Mouse (Mus musculus) layer of hippocampus, adult 9-10 months (tissue): ENCODE results near the gene Cdc123.

Experiments
- DNase-seq: peaks from one replicate; pipeline ENCODE4 v3.0.0; 2022; ENCODE audit warnings: low spot score

Gene Cdc123

GRCm38 (mm10) chr2:5804440-5805045, 40.4 kb downstream of the Cdc123 start:
- no peak for DNase-seq

- DNase-seq = no peak
Observed at GRCm38 (mm10) chr2:5801927-5802590, 42.9 kb downstream of the Cdc123 start.

- DNase-seq = no peak
Observed at GRCm38 (mm10) chr2:5801182-5801640, 43.8 kb downstream of the Cdc123 start.

GRCm38 (mm10) chr2:5797816-5798672, 46.9 kb downstream of the Cdc123 start:
- DNase-seq = no peak

- no peak for DNase-seq
Observed at GRCm38 (mm10) chr2:5793771-5794170, 51.2 kb downstream of the Cdc123 start.

- no peak for DNase-seq
Observed at GRCm38 (mm10) chr2:5792056-5792455, 52.9 kb downstream of the Cdc123 start.

GRCm38 (mm10) chr2:5789625-5790160, 55.3 kb downstream of the Cdc123 start:
- DNase-seq = no peak

- DNase-seq = no peak
Observed at GRCm38 (mm10) chr2:5787391-5787790, 57.6 kb downstream of the Cdc123 start.

GRCm38 (mm10) chr2:5772464-5772863, 72.5 kb downstream of the Cdc123 start:
- DNase-seq = no peak

- peak; percentile 68 for DNase-seq
Observed at GRCm38 (mm10) chr2:5770708-5771241, 74.2 kb downstream of the Cdc123 start.

GRCm38 (mm10) chr2:5769630-5770029, 75.3 kb downstream of the Cdc123 start:
- DNase-seq = no peak

GRCm38 (mm10) chr2:5768946-5769345, 76.0 kb downstream of the Cdc123 start:
- DNase-seq = no peak

GRCm38 (mm10) chr2:5762031-5762430, 82.9 kb downstream of the Cdc123 start:
- no peak for DNase-seq

GRCm38 (mm10) chr2:5760479-5761008, 84.4 kb downstream of the Cdc123 start:
- DNase-seq = no peak

- no peak for DNase-seq
Observed at GRCm38 (mm10) chr2:5758569-5758968, 86.4 kb downstream of the Cdc123 start.

- no peak for DNase-seq
Observed at GRCm38 (mm10) chr2:5750872-5751271, 94.1 kb downstream of the Cdc123 start.

- no peak for DNase-seq
Observed at GRCm38 (mm10) chr2:5749210-5749609, 95.8 kb downstream of the Cdc123 start.

- DNase-seq = no peak
Observed at GRCm38 (mm10) chr2:5747545-5748043, 97.4 kb downstream of the Cdc123 start.

GRCm38 (mm10) chr2:5746529-5746928, 98.4 kb downstream of the Cdc123 start:
- DNase-seq = no peak
